In the genomic region with DNA sequence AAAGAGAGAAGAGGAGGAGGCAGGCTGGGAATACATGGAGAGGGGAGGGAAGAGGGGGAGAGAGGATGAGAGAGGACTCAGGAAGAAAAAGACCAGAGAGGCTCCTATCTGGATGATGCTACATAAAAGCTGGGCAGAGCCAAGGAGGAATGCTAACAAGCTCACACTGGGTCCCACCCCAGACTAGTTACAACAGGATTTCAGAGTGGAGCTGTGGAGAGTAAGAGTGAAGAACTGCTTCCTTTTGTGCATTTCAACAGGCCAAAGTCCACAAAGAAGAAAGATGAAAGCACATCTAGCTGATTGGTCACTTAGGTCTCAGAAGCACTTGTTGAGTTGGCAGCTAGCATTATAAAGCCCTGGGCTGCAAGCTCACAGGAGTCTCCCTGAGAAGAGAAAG, we compare ENCODE assay signal across 22 mouse cellular contexts. TPM values are rescaled to one million over a fixed set of nuclear protein-coding genes. Genes with fewer than 3 reads are reported as not detected.
"Had no signal": no experiment of that assay in that cellular context is flagged by ENCODE, and none has a peak within 500 bp of the region (broad histone marks: within the 10 kb centered on the region; RNA-seq: fewer than 3 reads in every experiment).

No protein-coding gene starts in this region.

- H3K36me3 ChIP-seq: neural tube, embryonic 13.5 days had no signal

- H3K27ac ChIP-seq: left cerebral cortex, adult 2 months; liver, embryonic 13.5 days; macrophage; midbrain, embryonic 12.5 days; neural tube, embryonic 13.5 days had no signal

- H3K9ac ChIP-seq: liver, embryonic 13.5 days; midbrain, embryonic 12.5 days; neural tube, embryonic 13.5 days had no signal

- H3K27me3 ChIP-seq: liver, embryonic 13.5 days; midbrain, embryonic 12.5 days; neural tube, embryonic 13.5 days had no signal

- ATAC-seq: midbrain, embryonic 16.5 days had no signal

- H3K4me1 ChIP-seq: liver, embryonic 13.5 days; midbrain, embryonic 12.5 days; neural tube, embryonic 13.5 days had no signal

- H3K4me2 ChIP-seq: liver, embryonic 13.5 days; midbrain, embryonic 12.5 days; neural tube, embryonic 13.5 days had no signal

- H3K4me3 ChIP-seq: left cerebral cortex, adult 2 months; liver, embryonic 13.5 days; midbrain, embryonic 12.5 days; myocyte; neural tube, embryonic 13.5 days had no signal

- DNase-seq: kidney, adult 2 months; kidney, postnatal 14 days; layer of hippocampus, postnatal 36 days; liver, embryonic 13.5 days; lung, adult 2 months; thymus, adult 2 months; thymus, postnatal 14 days; thymus, postnatal 4 days had no signal

- H3K9me3 ChIP-seq: liver, embryonic 13.5 days; midbrain, embryonic 12.5 days; neural tube, embryonic 13.5 days had no signal

RNA-seq across cellular contexts. Expression of a gene that starts 30.6 kb away (rescaled TPM):
- total RNA-seq: megakaryocyte, adult 5-6 weeks; monocyte, adult 5-6 weeks; neutrophil, adult 5-6 weeks had no signal
- polyA plus RNA-seq: kidney, embryonic 16.5 days; limb, embryonic 11.5 days; liver, embryonic 13.5 days; liver, embryonic 16.5 days; lung, embryonic 16.5 days; macrophage; midbrain, embryonic 12.5 days; myocyte; neural tube, embryonic 13.5 days; stomach, embryonic 14.5 days; thymus, adult 2 months had no signal
